Mouse (Mus musculus) layer of hippocampus, adult 11-12 months (tissue): ENCODE data around the gene Map2.

Experiments used
- DNase-seq: peaks from one replicate; pipeline ENCODE4 v3.0.0; 2022; ENCODE audit warnings: low spot score

The Map2 gene

DNA sequence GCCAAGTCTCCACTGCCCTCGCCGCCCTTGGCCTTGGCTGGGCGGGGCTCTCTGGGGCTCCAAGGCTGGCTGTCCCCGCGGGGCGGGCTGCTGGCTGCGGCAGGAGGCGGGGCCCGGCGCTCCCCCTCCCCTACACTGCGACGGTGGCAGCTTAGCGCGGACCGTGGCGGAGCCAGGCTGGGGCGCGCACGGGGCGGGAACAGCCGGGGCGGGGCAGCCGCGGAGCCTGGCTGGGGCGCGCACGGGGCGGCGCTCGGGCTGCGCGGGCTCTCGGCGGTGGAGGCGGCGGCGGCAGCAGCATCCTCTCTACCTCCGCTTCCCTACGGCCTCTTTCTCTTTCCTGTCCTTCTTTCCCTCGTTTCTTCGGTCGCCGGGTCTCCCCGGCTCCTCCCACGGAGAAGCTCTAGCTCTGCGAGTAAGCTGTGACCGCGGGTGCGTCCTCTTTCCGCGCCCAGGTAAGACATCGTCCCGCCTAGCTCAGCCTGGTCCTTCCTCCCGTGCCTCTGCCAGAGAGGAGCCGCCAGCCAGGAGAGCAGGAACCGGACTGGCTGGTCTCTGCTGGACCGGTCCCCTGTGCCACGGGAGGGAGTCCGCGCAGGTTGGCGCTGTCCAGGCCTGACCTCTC, at the start of gene Map2:
Gene Map2, plus strand, starts transcription at position 233 of the 625 bp plus-strand sequence.
- DNase-seq: peak; percentile 85

DNA sequence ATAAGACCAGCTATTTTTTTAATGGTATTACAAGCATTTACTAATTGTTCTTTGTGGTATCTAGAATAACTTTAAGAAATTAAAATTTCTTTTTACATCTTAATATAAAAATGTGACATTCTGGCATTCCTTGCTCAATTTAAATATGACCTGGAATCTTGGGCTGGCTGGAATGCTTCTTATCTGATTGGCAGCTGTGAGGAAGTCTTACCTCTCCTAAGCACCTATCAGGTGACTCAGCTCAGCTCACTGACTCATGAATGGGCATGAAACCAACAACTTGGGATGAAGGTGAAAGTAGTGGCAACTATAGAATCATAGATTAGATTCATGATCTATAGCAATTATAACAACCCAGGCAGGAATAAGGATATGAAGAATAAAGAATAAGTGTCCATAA, 42.1 kb upstream of the Map2 start:
- DNase-seq: no peak

DNA sequence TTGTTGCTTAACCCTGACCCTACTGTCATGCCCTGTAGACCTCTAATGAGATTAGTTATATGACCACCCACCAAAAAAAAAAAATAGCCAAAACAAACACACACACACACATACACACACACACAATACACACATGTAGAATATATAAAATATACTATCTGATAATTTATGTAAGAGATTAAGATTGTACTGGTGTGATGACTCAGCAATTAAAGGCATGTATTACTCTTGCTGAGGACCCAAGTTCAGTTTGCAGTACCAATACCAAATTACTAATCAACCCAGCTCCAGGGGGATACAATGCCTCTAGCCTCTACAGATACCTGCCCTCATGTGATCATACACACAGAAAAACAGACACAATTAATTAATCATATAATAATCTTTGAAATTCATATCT, 39.7 kb upstream of the Map2 start:
- DNase-seq: no peak

GRCm38 (mm10) chr1:66140686-66141085, 34.4 kb upstream of the Map2 start:
- DNase-seq: no peak

- DNase-seq: no peak
Measured at GRCm38 (mm10) chr1:66145180-66145579, 29.9 kb upstream of the Map2 start.

DNA sequence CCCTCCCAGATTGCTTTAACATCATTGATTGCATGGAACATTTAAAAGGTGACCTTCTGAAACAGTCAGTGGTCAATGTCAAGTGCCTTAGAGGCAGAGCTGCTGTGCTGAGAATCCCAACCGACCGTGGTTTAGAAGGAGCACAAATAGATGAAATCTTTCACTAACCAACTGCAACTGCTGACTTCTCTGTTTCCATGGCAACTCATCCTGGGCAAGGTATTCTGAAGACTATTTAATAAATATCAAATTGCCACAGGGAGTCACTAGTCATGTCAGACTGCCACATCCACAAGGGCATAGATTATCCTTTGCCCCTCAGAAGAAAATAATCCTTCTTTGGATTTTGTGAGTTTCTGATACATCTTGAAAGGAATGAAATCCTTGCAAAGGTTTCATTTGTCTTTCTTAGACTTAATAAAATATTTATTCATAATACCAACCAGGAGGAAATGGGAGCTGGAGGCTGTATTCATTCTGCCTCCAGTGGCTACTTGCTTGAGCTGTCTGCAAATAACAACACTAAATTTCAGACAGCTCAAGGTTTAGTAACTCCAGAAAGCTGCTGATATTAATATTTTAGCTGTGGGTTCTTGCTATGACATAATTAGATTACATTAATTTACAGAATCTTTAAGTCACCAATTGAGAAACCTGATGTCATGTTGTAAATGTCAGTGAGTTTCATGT, 26.1 kb upstream of the Map2 start:
- DNase-seq: no peak

GRCm38 (mm10) chr1:66150806-66151205, 24.3 kb upstream of the Map2 start:
- no peak for DNase-seq

DNA sequence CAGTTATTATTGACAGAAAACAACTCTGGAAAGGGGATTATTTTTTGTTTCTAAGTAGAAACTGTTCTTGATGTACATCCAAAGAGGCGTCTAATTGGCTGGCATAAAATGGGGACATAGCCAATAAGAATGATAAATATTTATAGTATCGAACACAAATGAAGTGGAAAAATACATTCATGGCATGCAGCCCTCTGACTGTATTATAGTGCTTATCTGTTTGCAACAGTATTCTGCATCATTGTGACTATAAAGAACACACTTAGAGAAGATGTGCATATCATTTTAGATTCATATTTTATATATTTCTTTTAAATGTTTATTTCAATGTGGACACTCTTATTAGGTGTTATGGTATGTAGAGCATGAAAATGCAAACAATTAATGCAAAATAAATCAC, 17.9 kb upstream of the Map2 start:
- DNase-seq: no peak

GRCm38 (mm10) chr1:66157589-66157988, 17.5 kb upstream of the Map2 start:
- no peak for DNase-seq

DNA sequence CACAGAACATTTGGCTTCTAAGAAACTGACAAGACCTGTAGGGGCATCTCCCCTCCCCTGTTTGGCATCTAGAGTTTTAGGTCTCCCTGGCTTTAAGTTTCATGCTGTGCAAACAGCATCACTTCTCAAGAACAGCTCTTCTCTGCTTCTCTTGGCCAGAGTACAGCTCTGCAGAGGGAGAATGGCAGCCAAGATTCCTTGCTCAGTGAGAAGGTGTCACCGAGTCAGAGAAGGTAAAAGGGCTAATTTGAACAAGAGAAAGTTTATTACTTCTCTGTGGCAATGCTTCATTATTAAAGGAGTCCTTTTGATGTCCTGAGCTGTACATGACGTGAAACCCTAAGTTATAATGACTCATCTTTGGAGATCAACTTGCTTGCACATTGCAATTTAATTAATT, 10.4 kb upstream of the Map2 start:
- no peak for DNase-seq

GRCm38 (mm10) chr1:66168722-66169121, 6.4 kb upstream of the Map2 start:
- no peak for DNase-seq

GRCm38 (mm10) chr1:66172127-66172526, 2.9 kb upstream of the Map2 start:
- DNase-seq: no peak

- no peak for DNase-seq
Measured at GRCm38 (mm10) chr1:66173630-66174029, 1.4 kb upstream of the Map2 start.

- DNase-seq: no peak
Measured at GRCm38 (mm10) chr1:66176012-66176837, 1.2 kb downstream of the Map2 start.

DNA sequence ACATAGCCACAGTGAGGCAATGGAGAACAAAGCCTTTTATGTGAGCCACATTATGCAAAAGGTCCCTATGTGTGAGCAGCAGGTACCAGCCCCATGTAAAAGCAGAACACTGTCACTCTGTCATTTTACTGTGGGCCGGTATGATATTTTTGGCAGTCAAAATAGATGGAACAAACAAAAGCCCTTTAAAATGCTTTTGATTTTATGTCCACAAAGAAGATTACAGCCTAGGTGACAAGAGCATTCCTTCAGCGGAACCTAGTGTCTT, 1.7 kb downstream of the Map2 start:
- no peak for DNase-seq

DNA sequence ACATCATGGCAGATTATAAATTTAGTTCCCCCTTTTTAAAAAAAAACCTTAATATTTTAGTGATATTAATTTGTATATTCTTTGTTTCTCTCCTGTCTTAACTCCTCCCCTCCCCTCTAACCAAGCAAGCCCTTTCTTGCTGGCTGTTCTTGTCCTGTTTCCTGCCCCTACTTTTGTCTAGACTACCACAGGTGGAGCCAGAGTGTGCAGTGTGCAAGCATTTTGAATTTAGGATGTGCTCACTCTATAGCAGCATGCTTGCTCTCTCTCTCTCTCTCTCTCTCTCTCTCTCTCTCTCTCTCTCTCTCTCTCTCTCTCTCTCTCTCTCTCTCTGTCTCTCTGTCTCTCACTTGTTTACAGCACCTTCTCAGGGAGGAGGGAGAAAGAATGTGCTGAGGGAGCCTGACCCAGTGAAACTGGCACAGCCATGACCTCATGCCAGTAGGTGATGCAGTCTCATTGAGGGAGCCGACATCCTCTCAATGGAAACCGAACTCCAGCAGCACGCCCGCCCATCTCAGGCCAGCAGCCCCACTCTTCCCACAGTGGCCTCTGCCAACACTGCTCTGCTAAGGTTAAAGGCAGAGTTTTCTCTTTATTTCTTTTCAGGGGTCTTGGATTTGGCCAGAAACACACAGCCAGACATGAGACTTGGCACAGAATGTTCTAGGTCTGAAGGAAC, 2.6 kb downstream of the Map2 start:
- DNase-seq: no peak

GRCm38 (mm10) chr1:66187016-66187681, 12.1 kb downstream of the Map2 start:
- peak; percentile 37 for DNase-seq

DNA sequence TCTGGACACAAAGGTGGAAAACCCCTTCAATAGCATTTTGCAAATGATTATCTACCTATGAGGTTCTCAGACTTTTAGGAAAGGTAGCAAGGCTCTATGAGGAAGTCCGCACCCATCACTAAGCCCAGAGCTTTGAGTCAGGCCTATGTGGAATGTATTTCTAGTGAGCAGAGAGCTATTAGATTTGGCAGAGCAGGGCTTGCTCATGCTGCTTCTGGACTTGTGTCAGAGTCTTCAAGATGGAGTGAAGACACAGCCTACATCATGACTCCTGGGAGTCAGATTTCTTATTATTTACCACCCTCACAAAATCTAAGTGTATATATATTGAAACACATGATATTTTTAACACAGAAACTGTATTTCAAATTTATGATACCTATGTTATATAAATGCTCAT, 17.3 kb downstream of the Map2 start:
- DNase-seq: no peak

GRCm38 (mm10) chr1:66192891-66193290, 17.8 kb downstream of the Map2 start:
- DNase-seq: no peak

DNA sequence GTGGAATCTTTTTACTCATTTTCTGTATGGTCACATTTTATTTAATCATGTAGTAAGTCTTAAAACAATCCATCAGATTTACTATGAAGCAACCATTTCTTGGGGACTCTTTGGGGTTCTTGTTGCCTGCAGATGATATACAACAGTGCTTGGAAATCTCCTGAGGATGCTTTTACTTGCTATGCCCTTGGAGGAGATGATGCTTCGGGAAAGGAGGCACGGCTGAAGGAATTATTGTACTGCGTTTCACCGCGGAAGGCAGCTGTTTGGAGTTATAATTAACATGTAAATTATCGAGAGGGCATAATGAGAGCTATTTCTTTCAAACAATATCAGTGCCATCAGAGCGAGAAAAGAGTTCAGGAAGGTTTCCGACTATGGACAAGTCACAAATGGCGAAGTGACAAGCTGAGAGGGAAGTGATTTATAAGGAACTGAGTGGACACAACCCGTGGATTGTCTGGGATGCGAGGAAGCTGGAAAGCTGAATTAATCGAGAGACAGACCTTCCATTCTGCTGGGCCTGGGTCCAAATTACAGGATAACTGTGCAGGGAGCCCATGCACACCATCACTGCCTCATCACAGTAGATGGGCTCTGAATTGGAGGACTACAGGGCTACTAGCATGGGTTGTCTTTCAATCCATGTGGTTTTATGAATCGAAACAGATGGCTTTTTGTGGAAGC, 20.1 kb downstream of the Map2 start:
- no peak for DNase-seq

- DNase-seq: no peak
Measured at GRCm38 (mm10) chr1:66196240-66196639, 21.2 kb downstream of the Map2 start.

DNA sequence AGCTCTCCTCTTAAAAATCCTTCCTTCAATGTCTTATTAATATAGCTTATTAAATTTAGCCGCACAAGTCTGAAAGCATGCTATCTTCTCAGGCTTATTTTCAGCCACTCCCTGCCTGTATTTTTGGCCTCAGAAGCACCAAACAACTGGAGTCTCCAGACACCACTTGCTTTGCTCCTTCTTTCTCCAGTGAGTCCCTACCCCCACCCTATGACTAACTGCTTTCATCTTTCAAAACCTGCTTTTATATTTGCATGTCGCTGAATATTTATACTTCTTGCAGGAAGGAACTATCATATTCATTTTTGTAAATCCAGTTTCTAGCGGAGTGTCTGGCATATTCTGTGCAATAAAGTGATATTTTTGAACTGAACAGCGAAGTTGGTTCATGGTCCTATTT, 21.6 kb downstream of the Map2 start:
- no peak for DNase-seq
